Mouse (Mus musculus) activated CD4-positive, CD25-positive, alpha-beta regulatory T cell, adult 9 weeks (primary cell): ENCODE data around the gene Cnrip1. TPM values are rescaled to one million over a fixed set of nuclear protein-coding genes. Genes with fewer than 3 reads are reported as not detected.

Experiments used
- polyA plus RNA-seq: library from polyadenylated mRNA; unstranded; fragments of 100-300 nt; shearing (Covaris generic); gene quantifications from one replicate; pipeline ENCODE4 v1.2.1, GENCODE M21; 2017

The Cnrip1 gene
- polyA plus RNA-seq: 11.6 TPM

GRCm38 (mm10) chr11:17051545-17052475 is at the start of gene Cnrip1, which contains the start of gene Plek:
Gene Cnrip1, plus strand, starts transcription at chr11:17051586.
Gene Plek, minus strand, starts transcription at chr11:17052381.

Other genes with a start within 250 kb of the Cnrip1 start
- 0.60 TPM for gene Fbxo48, start 100.2 kb upstream of the Cnrip1 start, polyA plus RNA-seq
- gene Plek, start 795 bp downstream of the Cnrip1 start, polyA plus RNA-seq: 6.0 TPM
- gene Ppp3r1, start 107.7 kb downstream of the Cnrip1 start, polyA plus RNA-seq: 26.4 TPM
- gene Wdr92, start 130.5 kb downstream of the Cnrip1 start, polyA plus RNA-seq: 31.5 TPM
- 43.8 TPM for gene Pno1, start 160.0 kb downstream of the Cnrip1 start, polyA plus RNA-seq
- gene C1d, start 206.0 kb downstream of the Cnrip1 start, polyA plus RNA-seq: 58.9 TPM